Mouse (Mus musculus): ENCODE measurements around the gene Phf7. TPM values are rescaled to one million over a fixed set of nuclear protein-coding genes. Genes with fewer than 3 reads are reported as not detected.
A peak's percentile ranks its signal among the peaks of the same experiment; 100 is the strongest.

Gene Phf7
- polyA plus RNA-seq, 1 experiment from 2014 or later: 11.9 TPM

- Histone ChIP-seq H3K9ac (no peak overlapping the region), H3K36me3 (no peaks in the 10 kb centered on the region), H3K4me1 (replicated peaks) (peaks cover 17% of the 10 kb centered on the region; the same call in 1 of the 2 replicates), H3K27me3 (replicated peaks) (no peaks in the 10 kb centered on the region), H3K4me3 (replicated peaks) (no peak overlapping the region), H3K9me3 (no peaks in the 10 kb centered on the region), H3K27ac (peak overlapping the region; percentile 37), H3K4me2 (replicated peaks) (no peak overlapping the region)
- peak; percentile 84 for ATAC-seq
- WGBS: 47% methylated on average over 4 of the region's 4 CpGs
Observed at GRCm38 (mm10) chr14:31226978-31227377, 24.1 kb downstream of the Phf7 start.

GRCm38 (mm10) chr14:31217666-31218065 lies 33.5 kb downstream of the Phf7 start, which contains the start of gene Sema3g:
Gene Sema3g, plus strand, starts transcription at chr14:31217860.
- Histone ChIP-seq H3K27ac (0 out of 2 replicates have a peak within 1 kb of the TSS, but pooled peaks have one; percentile 22), H3K9me3 (no peaks in the 10 kb centered on the region), H3K9ac (no peak within 1 kb of the TSS), H3K27me3 (replicated peaks) (no peaks in the 10 kb centered on the region), H3K4me1 (replicated peaks) (peaks cover 11% of the 10 kb centered on the region), H3K4me3 (replicated peaks) (no peak within 1 kb of the TSS), H3K36me3 (no peaks in the 10 kb centered on the region), H3K4me2 (replicated peaks) (peak within 1 kb of the TSS; percentile 48)
- 13% methylated on average over 11 of the region's 11 CpGs for WGBS
- peak; percentile 80 for ATAC-seq

GRCm38 (mm10) chr14:31216846-31217245 lies 34.3 kb downstream of the Phf7 start, which contains the start of gene Nisch:
Gene Nisch, minus strand, starts transcription at chr14:31216946.
- Histone ChIP-seq H3K27me3 (replicated peaks) (no peaks in the 10 kb centered on the region), H3K27ac (0 out of 2 replicates have a peak within 1 kb of the TSS, but pooled peaks have one; percentile 22), H3K4me1 (replicated peaks) (peaks cover 15% of the 10 kb centered on the region), H3K4me2 (replicated peaks) (peak within 1 kb of the TSS; percentile 48), H3K36me3 (no peaks in the 10 kb centered on the region), H3K4me3 (replicated peaks) (no peak within 1 kb of the TSS), H3K9ac (0 out of 2 replicates have a peak within 1 kb of the TSS, but pooled peaks have one; percentile 8), H3K9me3 (no peaks in the 10 kb centered on the region)
- ATAC-seq: no peak
- 76% methylated on average over 2 of the region's 2 CpGs for WGBS

GRCm38 (mm10) chr14:31215157-31216002 lies 35.7 kb downstream of the Phf7 start:
- Histone ChIP-seq H3K4me1 (replicated peaks) (peaks cover 15% of the 10 kb centered on the region), H3K9me3 (no peaks in the 10 kb centered on the region), H3K27me3 (replicated peaks) (no peaks in the 10 kb centered on the region), H3K4me2 (replicated peaks) (no peak overlapping the region), H3K27ac (no peak overlapping the region), H3K4me3 (replicated peaks) (no peak overlapping the region), H3K9ac (0 out of 2 replicates have a peak overlapping the region, but pooled peaks have one; percentile 8), H3K36me3 (no peaks in the 10 kb centered on the region)
- ATAC-seq: peak; percentile 52
- 32% methylated on average over 15 of the region's 15 CpGs for WGBS

GRCm38 (mm10) chr14:31214684-31215083 lies 36.4 kb downstream of the Phf7 start:
- Histone ChIP-seq H3K4me1 (replicated peaks) (peaks cover 15% of the 10 kb centered on the region), H3K36me3 (no peaks in the 10 kb centered on the region), H3K27me3 (replicated peaks) (no peaks in the 10 kb centered on the region), H3K27ac (no peak overlapping the region), H3K4me2 (replicated peaks) (no peak overlapping the region), H3K4me3 (replicated peaks) (no peak overlapping the region), H3K9ac (no peak overlapping the region), H3K9me3 (no peaks in the 10 kb centered on the region)
- ATAC-seq: no peak
- 76% methylated on average over 3 of the region's 3 CpGs for WGBS

GRCm38 (mm10) chr14:31213868-31214267 lies 37.2 kb downstream of the Phf7 start:
- no peaks in the 10 kb centered on the region for H3K9me3 ChIP-seq
- no peak for ATAC-seq
- peaks cover 15% of the 10 kb centered on the region for H3K4me1 ChIP-seq (replicated peaks)
- no peaks in the 10 kb centered on the region for H3K27me3 ChIP-seq (replicated peaks)
- H3K36me3 ChIP-seq: no peaks in the 10 kb centered on the region
- H3K9ac ChIP-seq: no peak overlapping the region
- no peak overlapping the region for H3K4me2 ChIP-seq (replicated peaks)
- 67% methylated on average over 8 of the region's 8 CpGs for WGBS
- H3K27ac ChIP-seq: no peak overlapping the region
- no peak overlapping the region for H3K4me3 ChIP-seq (replicated peaks)

GRCm38 (mm10) chr14:31212499-31212898 lies 38.6 kb downstream of the Phf7 start:
- H3K4me2 ChIP-seq (replicated peaks): no peak overlapping the region
- no peaks in the 10 kb centered on the region for H3K36me3 ChIP-seq
- no peak for ATAC-seq
- WGBS: 67% methylated on average over 3 of the region's 3 CpGs
- no peaks in the 10 kb centered on the region for H3K9me3 ChIP-seq
- no peaks in the 10 kb centered on the region for H3K27me3 ChIP-seq (replicated peaks)
- H3K4me1 ChIP-seq (replicated peaks): peaks cover 10% of the 10 kb centered on the region
- H3K4me3 ChIP-seq (replicated peaks): no peak overlapping the region
- 0 out of 2 replicates have a peak overlapping the region, but pooled peaks have one; percentile 17 for H3K27ac ChIP-seq
- no peak overlapping the region for H3K9ac ChIP-seq

- Histone ChIP-seq H3K27me3 (replicated peaks) (no peaks in the 10 kb centered on the region), H3K36me3 (no peaks in the 10 kb centered on the region), H3K9me3 (no peaks in the 10 kb centered on the region), H3K9ac (no peak overlapping the region), H3K4me3 (replicated peaks) (no peak overlapping the region), H3K4me1 (replicated peaks) (peaks cover 12% of the 10 kb centered on the region), H3K27ac (no peak overlapping the region), H3K4me2 (replicated peaks) (no peak overlapping the region)
- WGBS: 88% methylated on average over 6 of the region's 6 CpGs
- no peak for ATAC-seq
Observed at GRCm38 (mm10) chr14:31211854-31212253, 39.3 kb downstream of the Phf7 start.

- Histone ChIP-seq H3K9ac (no peak overlapping the region), H3K9me3 (no peaks in the 10 kb centered on the region), H3K27me3 (replicated peaks) (no peaks in the 10 kb centered on the region), H3K36me3 (no peaks in the 10 kb centered on the region), H3K4me3 (replicated peaks) (no peak overlapping the region), H3K27ac (no peak overlapping the region), H3K4me2 (replicated peaks) (no peak overlapping the region), H3K4me1 (replicated peaks) (peaks cover 18% of the 10 kb centered on the region)
- WGBS: 65% methylated on average over 4 of the region's 4 CpGs
- ATAC-seq: no peak
Observed at GRCm38 (mm10) chr14:31209133-31209557, 42.0 kb downstream of the Phf7 start.

GRCm38 (mm10) chr14:31208084-31208483 lies 43.0 kb downstream of the Phf7 start, which contains the start of gene Tnnc1:
Gene Tnnc1, plus strand, starts transcription at chr14:31208312.
- Histone ChIP-seq H3K4me3 (replicated peaks) (no peak within 1 kb of the TSS), H3K9ac (0 out of 2 replicates have a peak within 1 kb of the TSS, but pooled peaks have one; percentile 95)

GRCm38 (mm10) chr14:31207070-31207830 lies 43.9 kb downstream of the Phf7 start:
- Histone ChIP-seq H3K4me3 (replicated peaks) (peak overlapping the region; percentile 77), H3K4me2 (replicated peaks) (peak overlapping the region; percentile 88), H3K9ac (peak overlapping the region; percentile 95; the same call in 1 of the 2 replicates), H3K9me3 (no peaks in the 10 kb centered on the region), H3K36me3 (0 out of 2 replicates have a peak, but pooled peaks cover 15% of the 10 kb centered on the region), H3K4me1 (replicated peaks) (peaks cover 12% of the 10 kb centered on the region), H3K27me3 (replicated peaks) (no peaks in the 10 kb centered on the region), H3K27ac (0 out of 2 replicates have a peak overlapping the region, but pooled peaks have one; percentile 92)
- 79% methylated on average over 13 of the region's 13 CpGs for WGBS
- ATAC-seq: peak; percentile 26

More at GRCm38 (mm10) chr14:31208084-31208483, 43.0 kb downstream of the Phf7 start, which contains the start of gene Tnnc1:
- ATAC-seq: no peak
- Histone ChIP-seq H3K27me3 (replicated peaks) (no peaks in the 10 kb centered on the region), H3K4me2 (replicated peaks) (peak within 1 kb of the TSS; percentile 88; the same call in 1 of the 2 replicates), H3K9me3 (no peaks in the 10 kb centered on the region), H3K27ac (no peak within 1 kb of the TSS), H3K4me1 (replicated peaks) (peaks cover 18% of the 10 kb centered on the region), H3K36me3 (0 out of 2 replicates have a peak, but pooled peaks cover 9% of the 10 kb centered on the region)
- WGBS: 58% methylated on average over 2 of the region's 2 CpGs
